In the genomic region with DNA sequence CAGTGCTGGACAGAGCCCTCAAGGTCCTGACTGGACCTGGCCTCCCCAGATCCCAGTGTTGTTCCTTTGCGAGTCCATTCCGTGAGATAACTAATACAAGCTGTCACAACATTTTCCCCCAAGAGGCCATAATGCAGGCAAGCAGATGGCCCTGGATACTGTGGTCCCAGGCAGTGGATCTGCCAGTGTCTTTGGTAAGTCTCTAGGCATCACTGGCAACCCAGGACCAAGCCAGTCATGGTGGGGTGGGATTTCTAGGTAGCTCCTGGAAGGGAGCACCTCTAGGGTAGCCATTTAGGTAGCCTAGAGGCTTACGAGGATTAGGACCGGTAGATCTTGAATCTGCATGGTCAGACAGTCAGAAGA, we compare ENCODE assay signal across 24 mouse cellular contexts. TPM values are rescaled to one million over a fixed set of nuclear protein-coding genes. Genes with fewer than 3 reads are reported as not detected.
DNase-seq lines count a peak whose midpoint lies in the region; ATAC-seq and TF ChIP-seq lines count a peak whose summit lies in the region.
"Had no signal": no experiment of that assay in that cellular context is flagged by ENCODE, and none has a peak within 500 bp of the region (broad histone marks: within the 10 kb centered on the region; RNA-seq: fewer than 3 reads in every experiment).

No protein-coding gene starts in this region.

- H3K27me3 ChIP-seq in forebrain, embryonic 10.5 days (ENCODE audit: poor library complexity, severe bottlenecking) = no peaks in the 10 kb centered on the region
- H3K27me3 ChIP-seq in forebrain, embryonic 16.5 days (replicated peaks; ENCODE audit: control insufficient read depth, insufficient read depth, low read length) = no peaks in the 10 kb centered on the region; the same call in 1 of the 2 replicates
- 0 out of 2 replicates have a peak, but pooled peaks cover 9% of the 10 kb centered on the region for H3K27me3 ChIP-seq in embryonic facial prominence, embryonic 10.5 days (replicated peaks; ENCODE audit: low read depth, poor library complexity, severe bottlenecking)
- no peaks in the 10 kb centered on the region for H3K27me3 ChIP-seq in hindbrain, embryonic 15.5 days
- H3K27me3 ChIP-seq in midbrain, postnatal 0 days (ENCODE audit: insufficient read depth, low read length) = no peaks in the 10 kb centered on the region
- no peaks in the 10 kb centered on the region for H3K27me3 ChIP-seq in liver, postnatal 0 days (ENCODE audit: insufficient read depth, low read length)
- H3K27me3 ChIP-seq: embryonic facial prominence, embryonic 12.5 days; intestine, embryonic 15.5 days; limb, embryonic 15.5 days; liver, embryonic 15.5 days had no signal

- no peak overlapping the region for H3K9ac ChIP-seq in forebrain, embryonic 16.5 days (replicated peaks; ENCODE audit: low read depth, low read length)
- H3K9ac ChIP-seq in hindbrain, embryonic 15.5 days = no peak overlapping the region
- no peak overlapping the region for H3K9ac ChIP-seq in midbrain, postnatal 0 days (replicated peaks; ENCODE audit: low read length, poor library complexity, severe bottlenecking)
- H3K9ac ChIP-seq in liver, postnatal 0 days (replicated peaks) = no peak overlapping the region
- H3K9ac ChIP-seq: embryonic facial prominence, embryonic 12.5 days; intestine, embryonic 15.5 days; limb, embryonic 15.5 days; liver, embryonic 15.5 days had no signal

- peak overlapping the region; percentile 68; the same call in 1 of the 2 replicates for H3K27ac ChIP-seq in forebrain, embryonic 10.5 days
- H3K27ac ChIP-seq in forebrain, embryonic 16.5 days (ENCODE audit: low read length) = no peak overlapping the region
- H3K27ac ChIP-seq in embryonic facial prominence, embryonic 10.5 days (replicated peaks) = peak overlapping the region; percentile 26; the same call in 1 of the 2 replicates
- 0 out of 2 replicates have a peak overlapping the region, but pooled peaks have one; percentile 12 for H3K27ac ChIP-seq in hindbrain, embryonic 15.5 days (replicated peaks)
- 0 out of 2 replicates have a peak overlapping the region, but pooled peaks have one; percentile 18 for H3K27ac ChIP-seq in midbrain, postnatal 0 days (ENCODE audit: low read depth, low read length)
- no peak overlapping the region for H3K27ac ChIP-seq in liver, postnatal 0 days (ENCODE audit: low read depth)
- H3K27ac ChIP-seq: embryonic facial prominence, embryonic 12.5 days; intestine, embryonic 15.5 days; limb, embryonic 15.5 days; liver, embryonic 15.5 days had no signal

- H3K36me3 ChIP-seq in forebrain, embryonic 10.5 days (replicated peaks) = no peaks in the 10 kb centered on the region
- H3K36me3 ChIP-seq in forebrain, embryonic 16.5 days (ENCODE audit: control insufficient read depth, insufficient read depth) = no peaks in the 10 kb centered on the region
- H3K36me3 ChIP-seq in embryonic facial prominence, embryonic 10.5 days (replicated peaks) = no peaks in the 10 kb centered on the region
- no peaks in the 10 kb centered on the region for H3K36me3 ChIP-seq in hindbrain, embryonic 15.5 days
- H3K36me3 ChIP-seq in midbrain, postnatal 0 days (ENCODE audit: insufficient read depth, low read length) = no peaks in the 10 kb centered on the region
- no peaks in the 10 kb centered on the region for H3K36me3 ChIP-seq in liver, postnatal 0 days (replicated peaks; ENCODE audit: insufficient read depth, low read length)
- H3K36me3 ChIP-seq: embryonic facial prominence, embryonic 12.5 days; intestine, embryonic 15.5 days; limb, embryonic 15.5 days; liver, embryonic 15.5 days had no signal

- no peak for ATAC-seq in forebrain, embryonic 16.5 days
- ATAC-seq in hindbrain, embryonic 15.5 days (ENCODE audit: low FRiP score, low read depth) = no peak
- ATAC-seq in midbrain, postnatal 0 days (ENCODE audit: low FRiP score) = no peak
- no peak for ATAC-seq in liver, postnatal 0 days
- ATAC-seq: intestine, embryonic 15.5 days had no signal

- no peak for TF ChIP-seq CTCF in midbrain, postnatal 0 days (IDR thresholded peaks at IDR 0.05)
- TF ChIP-seq CTCF in liver, postnatal 0 days (IDR thresholded peaks at IDR 0.05; ENCODE audit: low read depth) = no peak

- H3K4me1 ChIP-seq in forebrain, embryonic 10.5 days = peaks cover 26% of the 10 kb centered on the region
- H3K4me1 ChIP-seq in forebrain, embryonic 16.5 days (replicated peaks; ENCODE audit: control insufficient read depth, insufficient read depth, low read length) = peaks cover 7% of the 10 kb centered on the region
- H3K4me1 ChIP-seq in embryonic facial prominence, embryonic 10.5 days = peaks cover 26% of the 10 kb centered on the region
- peaks cover 17% of the 10 kb centered on the region for H3K4me1 ChIP-seq in hindbrain, embryonic 15.5 days (replicated peaks)
- peaks cover 9% of the 10 kb centered on the region; the same call in 1 of the 2 replicates for H3K4me1 ChIP-seq in midbrain, postnatal 0 days (ENCODE audit: insufficient read depth, low read length)
- no peaks in the 10 kb centered on the region for H3K4me1 ChIP-seq in liver, postnatal 0 days (ENCODE audit: insufficient read depth)
- H3K4me1 ChIP-seq: intestine, embryonic 15.5 days; limb, embryonic 15.5 days; liver, embryonic 15.5 days had no signal

- no peak overlapping the region for H3K4me2 ChIP-seq in forebrain, embryonic 16.5 days (ENCODE audit: low read length)
- peak overlapping the region; percentile 20; the same call in 1 of the 2 replicates for H3K4me2 ChIP-seq in hindbrain, embryonic 15.5 days
- no peak overlapping the region for H3K4me2 ChIP-seq in midbrain, postnatal 0 days (ENCODE audit: low read depth, low read length, poor library complexity, severe bottlenecking)
- H3K4me2 ChIP-seq in liver, postnatal 0 days (ENCODE audit: low read depth, low read length) = no peak overlapping the region
- H3K4me2 ChIP-seq: embryonic facial prominence, embryonic 12.5 days; intestine, embryonic 15.5 days; limb, embryonic 15.5 days; liver, embryonic 15.5 days had no signal

- no peaks in the 10 kb centered on the region for H3K9me3 ChIP-seq in forebrain, embryonic 10.5 days
- H3K9me3 ChIP-seq in forebrain, embryonic 16.5 days (ENCODE audit: control insufficient read depth, low read length) = no peaks in the 10 kb centered on the region
- no peaks in the 10 kb centered on the region for H3K9me3 ChIP-seq in embryonic facial prominence, embryonic 10.5 days
- no peaks in the 10 kb centered on the region for H3K9me3 ChIP-seq in hindbrain, embryonic 15.5 days
- no peaks in the 10 kb centered on the region for H3K9me3 ChIP-seq in midbrain, postnatal 0 days (ENCODE audit: low read length)
- H3K9me3 ChIP-seq in liver, postnatal 0 days (ENCODE audit: low read length) = 0 out of 2 replicates have a peak, but pooled peaks cover 2% of the 10 kb centered on the region
- H3K9me3 ChIP-seq: embryonic facial prominence, embryonic 12.5 days; intestine, embryonic 15.5 days; limb, embryonic 15.5 days; liver, embryonic 15.5 days had no signal

- H3K4me3 ChIP-seq in forebrain, embryonic 10.5 days = no peak overlapping the region
- H3K4me3 ChIP-seq in forebrain, embryonic 16.5 days (replicated peaks; ENCODE audit: low read length) = no peak overlapping the region
- 0 out of 2 replicates have a peak overlapping the region, but pooled peaks have one; percentile 19 for H3K4me3 ChIP-seq in embryonic facial prominence, embryonic 10.5 days
- no peak overlapping the region for H3K4me3 ChIP-seq in hindbrain, embryonic 15.5 days
- no peak overlapping the region for H3K4me3 ChIP-seq in midbrain, postnatal 0 days (ENCODE audit: low read depth, low read length)
- no peak overlapping the region for H3K4me3 ChIP-seq in liver, postnatal 0 days (ENCODE audit: low read depth, low read length)
- H3K4me3 ChIP-seq: embryonic facial prominence, embryonic 12.5 days; erythroblast, embryonic 14.5 days; intestine, embryonic 15.5 days; limb, embryonic 15.5 days; liver, embryonic 15.5 days had no signal

- 62% methylated on average over 4 of the region's 4 CpGs for WGBS in forebrain, embryonic 10.5 days
- WGBS in forebrain, embryonic 16.5 days = 59% methylated on average over 4 of the region's 4 CpGs
- 44% methylated on average over 4 of the region's 4 CpGs for WGBS in embryonic facial prominence, embryonic 10.5 days
- 43% methylated on average over 4 of the region's 4 CpGs for WGBS in hindbrain, embryonic 15.5 days
- WGBS in midbrain, postnatal 0 days = 54% methylated on average over 4 of the region's 4 CpGs
- WGBS in liver, postnatal 0 days (ENCODE audit: insufficient replicate concordance) = 34% methylated on average over 4 of the region's 4 CpGs

- DNase-seq in forebrain, embryonic 10.5 days (ENCODE audit: extremely low spot score, low spot score) = no peak
- DNase-seq in embryonic facial prominence, embryonic 10.5 days (ENCODE audit: low spot score) = no peak
- DNase-seq in midbrain, postnatal 0 days (ENCODE audit: low spot score) = peak; percentile 21
- no peak for DNase-seq in liver, postnatal 0 days
- no peak for DNase-seq in kidney, postnatal 10 days
- DNase-seq in gastrocnemius, adult 18-20 months (ENCODE audit: low spot score) = no peak
- DNase-seq: cerebellum, adult 8-10 months; gastrocnemius, postnatal 10 days; heart, adult 18-20 months; heart, postnatal 36 days; kidney, postnatal 14 days; lung, postnatal 10 days; right cerebral cortex, postnatal 25 days; thymus, adult 2 months had no signal

- TF ChIP-seq EP300 in liver, postnatal 0 days (IDR thresholded peaks at IDR 0.05; ENCODE audit: low read depth) = no peak

RNA-seq across cellular contexts. Expression of a gene that starts 0.4 kb away (rescaled TPM):
- polyA plus RNA-seq in forebrain, embryonic 10.5 days (2016; fragmentation: Nextera tagmentation; extraction: Ambion mirVana) = 0.17 and 0.43 TPM in 2 replicates
- polyA plus RNA-seq in forebrain, embryonic 16.5 days (2015; fragmentation: Nextera tagmentation; extraction: Ambion mirVana) = 0.72 and 0.79 TPM in 2 replicates
- 0.10 and 0.14 TPM in 2 replicates for polyA plus RNA-seq in embryonic facial prominence, embryonic 10.5 days (2016; fragmentation: Nextera tagmentation; extraction: Ambion mirVana)
- polyA plus RNA-seq in hindbrain, embryonic 15.5 days (2015; fragmentation: Nextera tagmentation; extraction: Ambion mirVana) = 1.7 and 2.0 TPM in 2 replicates
- total RNA-seq in midbrain, postnatal 0 days (2014; rRNA removed) = 8.8 and 16.9 TPM in 2 replicates
- polyA plus RNA-seq in midbrain, postnatal 0 days (2015; fragmentation: Nextera tagmentation; extraction: Ambion mirVana) = 2.1 and 3.1 TPM in 2 replicates
- polyA plus RNA-seq in liver, postnatal 0 days (2015; fragmentation: Nextera tagmentation; extraction: Ambion mirVana) = not detected in 2 replicates
- not detected for total RNA-seq in gastrocnemius, adult 18-20 months (2021)
- total RNA-seq: adrenal gland, adult 2 months; gastrocnemius, postnatal 10 days; heart, adult 18-20 months; heart, postnatal 36 days; megakaryocyte progenitor cell, adult 5-6 weeks had no signal
- polyA plus RNA-seq: adrenal gland, adult 2 months; erythroblast, embryonic 14.5 days; heart, embryonic 14.5 days; liver, embryonic 15.5 days had no signal

Comparison
In these comparisons a context has a peak if more than half of its experiments do, and no peak if none do; other contexts are left out.
1. H3K27ac ChIP-seq: peak in forebrain, embryonic 10.5 days (single experiment), embryonic facial prominence, embryonic 10.5 days (single experiment), hindbrain, embryonic 15.5 days (single experiment) and midbrain, postnatal 0 days (single experiment); none in forebrain, embryonic 16.5 days (single experiment) and liver, postnatal 0 days (single experiment).